Mouse (Mus musculus) right cerebral cortex, postnatal 4 days (tissue): ENCODE measurements around the gene Psmb10.
A peak's percentile ranks its signal among the peaks of the same experiment; 100 is the strongest.

Experiments
- DNase-seq: peaks from one replicate; pipeline ENCODE4 v3.0.0-alpha.2; 2022

The Psmb10 gene

GRCm38 (mm10) chr8:105936866-105937475, 1.3 kb downstream of the Psmb10 start:
- DNase-seq: peak; percentile 79

- no peak for DNase-seq
These were observed 2.2 kb downstream of the Psmb10 start for GRCm38 (mm10) chr8:105935863-105936603.

GRCm38 (mm10) chr8:105935105-105935504, 3.1 kb downstream of the Psmb10 start:
- no peak for DNase-seq

GRCm38 (mm10) chr8:105933762-105934161, 4.5 kb downstream of the Psmb10 start, which contains the start of gene Ctrl:
TSS of gene Ctrl (minus strand) at chr8:105933862.
- no peak for DNase-seq

- DNase-seq: no peak
These were observed 5.7 kb downstream of the Psmb10 start for GRCm38 (mm10) chr8:105932525-105932924.

GRCm38 (mm10) chr8:105931271-105931670, 7.0 kb downstream of the Psmb10 start:
- no peak for DNase-seq

GRCm38 (mm10) chr8:105930602-105931001, 7.6 kb downstream of the Psmb10 start:
- peak; percentile 94 for DNase-seq

GRCm38 (mm10) chr8:105925123-105925522, 13.1 kb downstream of the Psmb10 start:
- no peak for DNase-seq

GRCm38 (mm10) chr8:105919390-105919789, 18.9 kb downstream of the Psmb10 start:
- DNase-seq: no peak

GRCm38 (mm10) chr8:105900941-105901616, 37.2 kb downstream of the Psmb10 start:
- DNase-seq: no peak

- DNase-seq: peak; percentile 94
These were observed 37.9 kb downstream of the Psmb10 start, which contains the start of gene Pskh1 for GRCm38 (mm10) chr8:105900180-105900940. TSS of gene Pskh1 (plus strand) at chr8:105900441.

- no peak for DNase-seq
These were observed 40.3 kb downstream of the Psmb10 start for GRCm38 (mm10) chr8:105897801-105898480.

- peak; percentile 66 for DNase-seq
These were observed 44.9 kb downstream of the Psmb10 start, which contains the start of gene Nrn1l for GRCm38 (mm10) chr8:105893339-105893738. TSS of gene Nrn1l (plus strand) at chr8:105893567.

- DNase-seq: peak; percentile 29
These were observed 45.8 kb downstream of the Psmb10 start for GRCm38 (mm10) chr8:105892432-105892831.

- no peak for DNase-seq
These were observed 47.4 kb downstream of the Psmb10 start for GRCm38 (mm10) chr8:105890870-105891269.

GRCm38 (mm10) chr8:105889756-105890465, 48.3 kb downstream of the Psmb10 start:
- DNase-seq: no peak
